Mouse (Mus musculus): ENCODE results near the gene Cdc5l. TPM values are rescaled to one million over a fixed set of nuclear protein-coding genes. Genes with fewer than 3 reads are reported as not detected.
A peak's percentile ranks its signal among the peaks of the same experiment; 100 is the strongest.
"Not testable (repeated sequence)": the region's sequence is repeated elsewhere in the genome, so short reads cannot be mapped to it uniquely, and the experiment has no call there.

Cdc5l gene
- polyA plus RNA-seq (2017; shearing (Covaris generic)), result 10 to 100 TPM; 64.4 to 73.0 (median 70.3) TPM

- ATAC-seq, result peak; percentile 94
Observed at GRCm38 (mm10) chr17:45433419-45434261, at the start of gene Cdc5l. Gene Cdc5l, minus strand, starts transcription at chr17:45433737.

DNA sequence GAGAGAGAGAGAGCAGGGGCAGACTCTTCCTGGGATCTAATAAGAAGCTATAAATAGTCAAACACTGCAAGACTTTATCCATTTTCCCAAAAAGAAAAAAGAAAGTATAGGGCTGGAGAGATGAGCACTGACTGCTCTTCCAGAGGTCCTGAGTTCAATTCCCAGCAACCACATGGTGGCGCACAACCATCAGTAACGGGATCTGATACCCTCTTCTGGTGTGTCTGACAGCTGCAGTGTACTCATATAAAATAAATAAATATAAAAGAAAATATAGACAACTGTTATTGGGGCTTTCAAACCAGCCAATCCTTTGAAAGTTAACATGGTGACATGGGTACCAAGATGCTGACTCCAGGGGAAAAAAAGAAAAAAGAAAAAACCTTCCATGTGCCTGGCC, 46.9 kb upstream of the Cdc5l start:
- no peak for ATAC-seq

DNA sequence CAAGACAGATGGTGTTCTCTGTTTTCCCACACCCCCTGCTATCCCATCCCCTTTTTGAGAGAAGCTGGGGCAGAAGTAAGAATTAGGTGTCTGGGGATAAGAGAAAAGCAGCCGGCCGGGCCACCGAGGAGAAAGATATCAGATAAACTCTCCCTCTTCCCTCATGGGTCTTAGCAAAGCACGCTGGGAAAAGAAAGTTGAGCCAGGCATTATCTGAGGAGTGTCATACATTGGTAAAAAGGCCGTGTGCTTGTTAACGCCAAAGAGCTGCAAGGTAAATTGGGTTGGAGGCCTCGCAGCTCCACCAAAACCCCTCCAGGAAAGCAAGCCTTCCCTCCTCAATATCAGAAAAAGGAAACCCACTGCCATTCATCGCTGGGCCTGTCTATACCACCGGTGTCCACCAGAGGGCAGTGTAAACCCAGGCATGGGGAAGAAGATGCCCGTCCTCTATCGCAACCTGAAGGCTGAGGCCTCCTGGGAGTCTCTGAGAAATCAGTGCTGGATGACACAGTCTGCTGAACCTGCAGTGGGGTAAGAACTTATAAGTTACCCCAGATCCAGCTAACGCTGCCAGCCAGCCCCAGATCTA, 44.8 kb upstream of the Cdc5l start:
- ATAC-seq, result peak; percentile 59

DNA sequence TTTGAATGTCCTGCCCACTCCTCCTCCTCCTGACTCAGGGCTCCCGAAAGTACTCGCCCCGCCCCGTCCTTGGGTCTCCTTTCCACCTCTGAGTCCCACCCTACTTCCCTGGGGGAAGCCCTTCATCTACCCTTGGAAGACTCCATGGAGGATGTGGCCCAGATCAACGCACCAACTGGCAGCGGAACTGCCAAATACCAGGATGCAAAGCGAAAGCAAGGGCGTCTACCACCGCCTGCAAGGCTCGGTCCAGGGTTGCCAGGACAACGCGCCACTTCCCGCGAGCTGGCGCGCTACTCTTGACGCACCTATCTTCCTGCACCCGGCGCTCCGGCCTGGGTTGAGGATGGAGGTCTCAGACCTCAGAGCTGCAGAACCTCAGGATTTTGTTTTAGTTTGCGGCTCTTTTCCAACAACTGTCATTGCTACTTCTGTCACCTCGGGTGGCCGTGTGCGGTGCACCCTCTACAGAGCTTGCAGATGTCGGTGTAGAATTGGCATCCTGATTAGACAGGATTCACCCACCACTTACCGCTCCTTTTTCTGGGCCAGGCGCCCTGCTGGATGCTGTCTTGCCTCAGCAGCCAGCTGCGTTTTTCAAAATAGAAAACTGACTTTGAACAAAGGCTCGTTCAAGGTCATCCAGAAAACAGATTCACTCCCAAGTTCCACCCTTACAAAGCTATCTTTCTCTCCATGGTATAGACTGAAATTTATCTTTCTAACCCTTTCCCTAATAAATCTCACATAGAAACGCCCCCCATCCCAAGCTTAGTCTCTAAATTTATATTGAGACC, 41.3 kb upstream of the Cdc5l start, which contains the start of gene Spats1:
TSS of gene Spats1 (minus strand) at position 747 of the 797 bp plus-strand sequence.
- ATAC-seq, result peak; percentile 94

GRCm38 (mm10) chr17:45474146-45474545, 40.6 kb upstream of the Cdc5l start:
- ATAC-seq, result no peak

- ATAC-seq, result no peak
Observed at GRCm38 (mm10) chr17:45473667-45474066, 40.1 kb upstream of the Cdc5l start.

- ATAC-seq, result no peak
Observed at GRCm38 (mm10) chr17:45470726-45471125, 37.2 kb upstream of the Cdc5l start.

DNA sequence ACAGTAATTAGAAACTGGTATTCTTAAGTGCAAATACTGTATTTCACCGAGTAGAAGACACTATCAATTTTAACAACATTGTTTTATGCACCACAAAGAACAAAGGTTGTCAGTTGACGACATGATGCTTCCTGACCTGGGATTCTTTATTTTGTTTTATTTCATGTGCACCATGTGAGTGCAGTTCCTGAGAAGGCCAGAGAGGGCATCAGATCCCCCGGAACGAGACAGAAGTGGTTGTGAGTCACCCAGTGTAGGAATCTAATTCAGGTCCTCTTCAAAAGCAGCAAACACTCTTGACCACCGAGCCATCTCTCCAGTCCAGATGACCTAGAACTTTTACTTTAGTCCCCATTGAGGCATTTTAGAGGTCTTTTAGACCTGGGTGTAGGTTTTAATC, 34.8 kb upstream of the Cdc5l start:
- ATAC-seq, result no peak

DNA sequence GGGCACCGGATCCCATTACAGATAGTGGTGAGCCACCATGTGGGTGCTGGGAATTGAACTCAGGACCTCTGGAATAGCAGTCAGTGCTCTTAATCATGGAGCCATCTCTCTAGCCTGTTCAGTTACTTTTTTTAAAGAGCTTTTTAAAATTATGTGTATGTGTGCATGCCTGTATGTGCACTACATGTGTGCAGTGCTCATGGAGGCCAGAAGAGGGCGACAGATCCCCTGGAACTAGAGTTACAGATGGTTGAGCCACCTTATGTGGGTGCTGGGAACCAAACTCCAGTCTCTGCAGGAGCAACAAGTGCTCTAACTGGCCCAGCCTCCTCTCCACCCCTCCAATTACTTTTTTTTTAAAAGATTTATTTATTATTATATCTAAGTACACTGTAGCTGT, 33.2 kb upstream of the Cdc5l start:
- no peak for ATAC-seq

- no peak for ATAC-seq
Observed at GRCm38 (mm10) chr17:45464255-45464654, 30.7 kb upstream of the Cdc5l start.

DNA sequence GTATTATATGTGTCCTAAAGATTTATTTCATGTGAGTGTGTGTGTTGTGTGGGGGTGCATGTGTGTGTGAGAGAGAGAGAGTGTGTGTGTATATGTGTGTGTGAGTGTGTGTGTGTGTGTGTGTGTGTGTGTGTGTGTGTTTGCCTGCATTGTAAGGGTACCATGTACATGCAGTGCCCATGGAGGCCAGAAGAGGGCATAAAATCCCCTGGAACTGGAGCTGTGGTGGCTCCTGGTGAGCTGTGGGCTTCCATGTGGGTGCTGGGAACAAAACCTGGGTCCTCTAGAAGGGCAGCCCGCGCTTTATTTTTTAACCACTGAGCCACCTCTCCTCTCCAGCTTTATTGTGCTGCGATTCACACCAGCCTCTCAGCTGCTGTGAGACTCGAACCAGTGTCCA, 29.0 kb upstream of the Cdc5l start:
- no peak for ATAC-seq

DNA sequence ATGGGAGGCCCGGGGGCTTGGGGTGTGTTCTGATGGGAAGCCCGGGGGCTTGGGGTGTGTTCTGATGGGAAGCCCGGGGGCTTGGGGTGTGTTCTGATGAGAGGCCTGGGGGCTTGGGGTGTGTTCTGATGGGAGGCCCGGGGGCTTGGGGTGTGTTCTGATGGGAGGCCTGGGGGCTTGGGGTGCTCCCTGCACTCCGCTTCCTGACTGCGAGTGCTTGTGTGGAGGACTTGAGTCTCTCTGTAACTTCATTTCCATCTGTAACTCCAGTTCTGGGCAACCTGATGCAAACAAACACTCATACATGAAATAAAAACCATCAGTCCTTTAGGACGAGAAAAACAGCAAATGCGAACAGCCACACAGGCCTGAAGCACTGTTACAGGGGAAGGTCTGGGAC, 25.5 kb upstream of the Cdc5l start:
- ATAC-seq, result no peak

- no peak for ATAC-seq
Observed at GRCm38 (mm10) chr17:45458516-45458915, 25.0 kb upstream of the Cdc5l start.

DNA sequence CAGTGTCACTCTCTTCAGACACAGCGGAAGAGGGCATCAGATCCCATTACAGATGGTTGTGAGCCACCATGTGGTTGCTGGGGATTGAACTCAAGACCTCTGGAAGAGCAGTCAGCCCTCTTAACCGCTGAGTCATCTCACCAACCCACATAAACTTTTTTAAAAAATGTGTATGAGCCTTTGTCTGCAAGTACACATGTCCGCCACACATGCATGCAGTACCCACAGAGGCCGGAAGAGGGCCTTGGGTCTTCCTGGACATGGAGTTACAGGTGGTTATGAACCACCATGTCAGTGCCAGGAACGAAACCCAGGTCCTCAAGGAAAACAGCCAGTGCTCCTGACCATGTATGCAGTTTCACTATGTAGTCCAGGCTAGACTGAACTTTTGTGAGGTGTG, 23.9 kb upstream of the Cdc5l start:
- no peak for ATAC-seq

DNA sequence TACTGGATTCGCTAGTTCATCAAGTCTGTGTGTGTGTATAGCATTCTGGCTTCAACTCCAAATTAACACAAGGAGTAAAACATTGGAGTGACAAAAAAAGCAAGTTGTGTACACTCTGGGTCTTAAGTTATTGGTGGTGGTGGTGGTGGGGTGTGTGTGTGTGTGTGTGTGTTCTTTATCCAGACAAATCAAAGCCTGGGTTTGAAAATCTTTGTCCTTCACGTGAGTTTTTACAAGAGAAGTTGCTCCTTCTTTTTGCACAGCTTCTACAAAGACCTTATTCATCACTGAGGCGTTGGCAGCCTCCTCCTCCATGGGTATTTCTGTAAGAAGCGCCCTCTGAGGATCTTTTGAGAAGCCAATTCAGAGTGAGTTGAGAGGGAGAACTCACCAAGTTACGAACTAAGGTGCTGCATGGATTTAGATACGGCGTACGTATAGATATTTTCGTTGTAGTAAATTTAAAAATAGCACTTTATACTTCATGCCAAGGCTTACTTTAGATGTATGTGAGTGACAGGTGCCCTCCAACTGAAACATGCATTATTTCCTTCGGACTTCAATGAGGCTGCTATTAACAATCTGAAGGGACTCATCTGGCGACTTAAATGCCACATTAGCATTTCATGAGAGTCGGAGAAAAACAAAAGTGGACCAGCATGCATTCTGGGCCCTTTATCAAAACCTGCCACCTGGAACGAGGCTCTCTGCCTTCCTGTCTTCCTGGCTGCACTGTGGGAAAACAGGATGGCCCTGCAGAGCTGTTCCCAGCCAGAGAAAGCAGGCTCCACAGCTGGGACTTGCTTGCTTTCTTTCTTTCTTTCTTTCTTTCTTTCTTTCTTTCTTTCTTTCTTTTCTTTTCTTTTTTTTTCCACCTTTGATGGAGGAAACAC, 23.0 kb upstream of the Cdc5l start:
- no peak for ATAC-seq

GRCm38 (mm10) chr17:45455783-45456182, 22.2 kb upstream of the Cdc5l start:
- not testable (repeated sequence) for ATAC-seq

- ATAC-seq, result no peak
Observed at GRCm38 (mm10) chr17:45454794-45455193, 21.3 kb upstream of the Cdc5l start.

GRCm38 (mm10) chr17:45452271-45452670, 18.7 kb upstream of the Cdc5l start:
- no peak for ATAC-seq

- no peak for ATAC-seq
Observed at GRCm38 (mm10) chr17:45450153-45450552, 16.6 kb upstream of the Cdc5l start.

GRCm38 (mm10) chr17:45449586-45449985, 16.0 kb upstream of the Cdc5l start:
- ATAC-seq, result no peak

- no peak for ATAC-seq
Observed at GRCm38 (mm10) chr17:45447063-45447462, 13.5 kb upstream of the Cdc5l start.

DNA sequence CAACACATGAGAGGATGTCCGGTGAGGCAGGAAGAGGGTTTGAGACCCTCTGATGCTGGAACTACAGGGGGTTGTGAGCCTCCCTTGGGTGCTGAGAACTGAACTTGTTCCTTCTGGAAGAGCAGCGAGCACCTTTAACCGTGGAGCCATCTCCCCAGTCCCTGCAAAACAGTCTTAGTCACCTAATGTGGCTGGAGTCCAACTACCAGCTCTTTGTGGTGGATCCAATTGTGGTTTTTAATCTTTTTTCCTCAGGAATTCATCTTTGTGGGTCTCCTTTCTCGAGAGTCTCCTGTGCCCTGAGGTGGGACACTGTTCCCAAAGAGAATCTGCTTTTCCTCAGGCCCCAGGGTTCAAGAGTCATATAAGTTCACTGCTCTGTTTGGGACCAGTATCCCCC, 12.4 kb upstream of the Cdc5l start:
- ATAC-seq, result no peak

All from inflammation-experienced regulatory T-cells, adult 6 months (primary cell).